Mouse (Mus musculus) ovary, adult 2 months (tissue): ENCODE data around the gene Mrgpra4. TPM values are rescaled to one million over a fixed set of nuclear protein-coding genes. Genes with fewer than 3 reads are reported as not detected.

Experiments used
- polyA plus RNA-seq: library from polyadenylated mRNA; depleted of rRNA; stranded (reverse); fragments of >200 nt; gene quantifications from 2 replicates; pipeline ENCODE4 v1.2.3, GENCODE M21; 2012; rRNA removed

The Mrgpra4 gene
- polyA plus RNA-seq: 0.14 TPM in 1 of 2 replicates, not detected in the other

DNA sequence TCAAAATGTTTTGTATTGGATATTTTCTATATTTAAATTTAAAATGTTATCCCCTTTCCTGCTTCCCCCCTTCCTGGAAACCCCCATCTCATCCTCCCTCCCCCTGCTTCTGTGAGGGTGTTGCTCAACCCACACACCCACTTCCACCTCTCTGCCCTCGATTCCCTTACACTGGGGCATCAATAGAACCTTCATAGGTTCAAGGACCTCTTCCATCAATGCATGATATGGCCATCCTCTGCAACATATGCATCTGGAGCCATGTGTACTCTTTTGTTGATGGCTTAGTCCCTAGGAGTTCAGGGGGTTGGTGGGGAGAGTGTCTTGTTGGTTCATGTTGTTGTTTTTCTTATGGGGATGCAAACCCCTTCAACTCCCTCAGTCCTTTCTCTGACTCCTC is at the start of gene Mrgpra4:
Gene Mrgpra4, minus strand, starts transcription at position 101 of the 400 bp plus-strand sequence.

DNA sequence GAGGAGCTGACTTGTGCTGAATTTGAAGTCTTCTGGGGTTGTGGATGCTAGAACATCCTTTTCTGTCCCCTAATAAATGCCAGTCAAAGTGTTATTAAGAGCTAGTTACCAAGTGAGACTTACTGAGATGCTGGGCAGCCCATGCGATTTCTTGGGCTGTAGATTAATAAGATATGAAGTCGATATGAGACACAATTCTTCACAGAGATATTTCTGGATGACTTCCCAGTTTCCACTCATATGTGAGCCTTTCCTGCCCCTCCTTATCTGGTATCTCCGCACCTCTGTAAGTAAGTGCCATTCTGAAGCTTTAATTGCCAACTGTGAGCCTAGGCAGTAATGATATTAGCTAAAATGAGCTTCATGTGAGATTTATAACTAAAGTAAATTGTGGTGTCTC is 45.6 kb upstream of the Mrgpra4 start, which contains the start of gene Mrgprx1:
Gene Mrgprx1, minus strand, starts transcription at position 101 of the 400 bp plus-strand sequence.

Other genes with a start within 250 kb of the Mrgpra4 start
- gene Mrgprx1, start 45.5 kb upstream of the Mrgpra4 start, polyA plus RNA-seq: not detected in 2 replicates
- not detected in 2 replicates for gene Mrgprb5, start 186.9 kb upstream of the Mrgpra4 start, polyA plus RNA-seq
- not detected in 2 replicates for gene Mrgprb4, start 217.2 kb upstream of the Mrgpra4 start, polyA plus RNA-seq